Mouse (Mus musculus) embryonic fibroblast, embryonic 13.5 days (primary cell): ENCODE measurements around the gene Sorbs2.
"Not testable (repeated sequence)": the region's sequence is repeated elsewhere in the genome, so short reads cannot be mapped to it uniquely, and the experiment has no call there.

Source experiments
- CTCF ChIP-seq: IDR thresholded peaks from 2 replicates; pipeline ENCODE4 v1.5.1; 2011; ENCODE audit warnings: mild to moderate bottlenecking, control low read depth, low read length, moderate library complexity, borderline replicate concordance; ENCODE audit not compliant: insufficient read depth
- POLR2A ChIP-seq: IDR thresholded peaks from 2 replicates; pipeline ENCODE4 v1.6.1; 2011; ENCODE audit warnings: low read depth, mild to moderate bottlenecking, control low read depth, low read length, moderate library complexity

- not testable (repeated sequence) for TF ChIP-seq CTCF, POLR2A
Measured at GRCm38 (mm10) chr8:45871587-45871986, 364.0 kb downstream of the Sorbs2 start.
